Mouse (Mus musculus) hindbrain, embryonic 15.5 days (tissue): ENCODE results near the gene Glp2r. TPM values are rescaled to one million over a fixed set of nuclear protein-coding genes. Genes with fewer than 3 reads are reported as not detected.

ENCODE experiments used
- ATAC-seq: fragments of 200-750 bp; cut with Nextera tagmentation; 2 replicates; pipeline ENCODE4 v1.8.0; 2017; ENCODE audit warnings: low read depth, moderate number of reproducible peaks, moderate TSS enrichment; ENCODE audit not compliant: low FRiP score
- H3K27ac ChIP-seq: fragments of 300-500 bp; sonication (generic); replicated peaks from 2 replicates; pipeline ENCODE4 v1.5.1; 2015; ENCODE audit warnings: mild to moderate bottlenecking, inconsistent platforms
- H3K27me3 ChIP-seq: fragments of 300-500 bp; sonication (generic); 2 replicates; pipeline ENCODE4 v1.6.1; 2015; ENCODE audit warnings: control low read depth, inconsistent platforms
- H3K36me3 ChIP-seq: fragments of 300-500 bp; sonication (generic); 2 replicates; pipeline ENCODE4 v1.6.1; 2015; ENCODE audit warnings: control low read depth, inconsistent platforms
- H3K4me1 ChIP-seq: fragments of 300-500 bp; sonication (generic); replicated peaks from 2 replicates; pipeline ENCODE4 v1.6.1; 2015; ENCODE audit warnings: control low read depth, inconsistent platforms
- H3K4me2 ChIP-seq: fragments of 300-500 bp; sonication (generic); 2 replicates; pipeline ENCODE4 v1.6.1; 2015; ENCODE audit warnings: moderate library complexity, mild to moderate bottlenecking, inconsistent platforms
- H3K4me3 ChIP-seq: fragments of 300-500 bp; sonication (generic); 2 replicates; pipeline ENCODE4 v1.5.1; 2015; ENCODE audit warnings: mild to moderate bottlenecking, inconsistent platforms
- H3K9ac ChIP-seq: fragments of 300-500 bp; sonication (generic); 2 replicates; pipeline ENCODE4 v1.6.1; 2015; ENCODE audit warnings: inconsistent platforms
- H3K9me3 ChIP-seq: fragments of 300-500 bp; sonication (generic); 2 replicates; pipeline ENCODE4 v1.6.1; 2016; ENCODE audit warnings: control low read depth, inconsistent platforms
- WGBS: fragments of 180-500 bp; shearing (Covaris S2); methylation state at CpG from one replicate; pipeline ENCODE4 v1.1.7; 2015; 5-methylcytosine and 5-hydroxymethylcytosine counted together
- polyA plus RNA-seq: library from polyadenylated mRNA; unstranded; fragments of >200 nt; fragmentation: Nextera tagmentation; extraction: Ambion mirVana; gene quantifications from 2 replicates; pipeline ENCODE4 v1.2.1, GENCODE M21; 2015

The Glp2r gene
- polyA plus RNA-seq, 1 experiment from 2014 or later = 0.03 TPM

GRCm38 (mm10) chr11:67772577-67772976 is 1.6 kb upstream of the Glp2r start:
- Histone ChIP-seq H3K27me3 (no peaks in the 10 kb centered on the region), H3K27ac (no peak overlapping the region), H3K4me1 (no peaks in the 10 kb centered on the region), H3K4me2 (no peak overlapping the region), H3K36me3 (no peaks in the 10 kb centered on the region), H3K9me3 (no peaks in the 10 kb centered on the region), H3K4me3 (no peak overlapping the region), H3K9ac (no peak overlapping the region)
- WGBS = 21% methylated on average over 8 of the region's 8 CpGs
- ATAC-seq = 0 out of 2 replicates have a peak, but pooled peaks have one; percentile 45

GRCm38 (mm10) chr11:67771691-67772090 is 738 bp upstream of the Glp2r start:
- 86% methylated on average over 2 of the region's 2 CpGs for WGBS
- no peak for ATAC-seq
- H3K27me3 ChIP-seq = no peaks in the 10 kb centered on the region
- no peak overlapping the region for H3K4me3 ChIP-seq
- H3K36me3 ChIP-seq = no peaks in the 10 kb centered on the region
- no peaks in the 10 kb centered on the region for H3K4me1 ChIP-seq
- H3K9ac ChIP-seq = no peak overlapping the region
- H3K9me3 ChIP-seq = no peaks in the 10 kb centered on the region
- no peak overlapping the region for H3K4me2 ChIP-seq
- H3K27ac ChIP-seq = no peak overlapping the region

DNA sequence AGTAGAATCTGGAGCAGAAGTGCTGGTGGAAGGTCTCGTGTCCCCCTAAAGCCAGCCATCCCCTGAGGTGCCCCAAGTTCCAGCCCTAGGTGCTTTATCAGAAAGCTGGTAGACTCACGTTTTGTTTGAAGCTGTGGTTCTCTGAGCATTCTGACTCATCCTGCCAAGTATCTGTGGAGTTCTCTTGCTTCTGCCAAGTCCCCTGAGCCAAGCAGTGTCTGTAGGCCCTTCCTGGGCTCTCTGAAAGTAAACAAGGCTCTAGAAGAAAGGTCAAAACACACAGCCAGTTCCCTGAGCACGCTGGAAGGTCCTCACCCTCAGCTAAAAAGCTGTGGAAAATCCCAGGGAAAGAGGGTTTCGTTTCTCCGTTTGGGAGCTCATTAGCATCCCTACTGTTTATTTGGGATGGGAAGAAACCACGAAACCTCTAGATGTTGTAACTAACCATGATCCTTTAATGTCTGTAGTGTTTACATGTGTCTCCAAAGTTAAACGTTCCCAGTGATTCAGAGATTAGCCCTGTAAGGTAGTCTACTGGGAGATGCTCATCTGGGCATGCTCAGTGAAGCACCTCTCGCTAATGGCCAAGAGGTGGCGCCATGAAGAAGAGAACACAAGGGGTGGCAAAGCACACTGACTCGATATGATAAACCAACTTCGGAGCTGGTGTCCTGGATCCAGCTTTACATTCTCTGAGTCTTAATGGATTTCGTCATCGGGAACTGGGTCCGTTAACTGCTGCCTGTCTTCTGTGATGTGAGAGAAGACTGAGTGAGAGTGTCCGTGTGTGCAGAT is 13.4 kb downstream of the Glp2r start:
- Histone ChIP-seq H3K27ac (no peak overlapping the region), H3K27me3 (no peaks in the 10 kb centered on the region), H3K9ac (no peak overlapping the region), H3K9me3 (no peaks in the 10 kb centered on the region), H3K4me1 (no peaks in the 10 kb centered on the region), H3K4me3 (no peak overlapping the region), H3K36me3 (no peaks in the 10 kb centered on the region), H3K4me2 (no peak overlapping the region)
- no peak for ATAC-seq
- 74% methylated on average over 15 of the region's 15 CpGs for WGBS

DNA sequence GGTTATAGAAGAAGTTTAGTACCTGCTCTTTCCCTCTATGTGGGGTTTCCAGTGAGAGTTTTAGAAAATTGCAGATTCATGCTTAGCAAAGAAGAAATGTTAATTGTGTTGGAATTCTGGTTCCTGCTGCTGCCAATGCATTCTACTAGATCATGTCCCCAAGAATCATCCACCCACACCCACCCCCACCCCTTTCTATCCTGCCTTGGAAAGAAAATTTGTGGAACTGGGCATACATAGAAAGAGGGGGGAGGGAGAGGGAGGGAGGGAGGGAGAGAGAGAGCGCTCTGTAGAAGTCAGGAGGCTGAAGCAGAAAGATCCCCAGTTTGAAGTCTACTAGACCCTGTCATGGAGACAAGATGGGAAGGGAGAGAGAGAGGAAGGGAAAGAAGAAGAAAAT is 14.7 kb downstream of the Glp2r start:
- ATAC-seq = no peak
- Histone ChIP-seq H3K9me3 (no peaks in the 10 kb centered on the region), H3K4me3 (no peak overlapping the region), H3K9ac (no peak overlapping the region), H3K27me3 (no peaks in the 10 kb centered on the region), H3K27ac (no peak overlapping the region), H3K36me3 (no peaks in the 10 kb centered on the region), H3K4me2 (no peak overlapping the region), H3K4me1 (no peaks in the 10 kb centered on the region)
- 100% methylated on average over 1 of the region's 1 CpGs for WGBS

DNA sequence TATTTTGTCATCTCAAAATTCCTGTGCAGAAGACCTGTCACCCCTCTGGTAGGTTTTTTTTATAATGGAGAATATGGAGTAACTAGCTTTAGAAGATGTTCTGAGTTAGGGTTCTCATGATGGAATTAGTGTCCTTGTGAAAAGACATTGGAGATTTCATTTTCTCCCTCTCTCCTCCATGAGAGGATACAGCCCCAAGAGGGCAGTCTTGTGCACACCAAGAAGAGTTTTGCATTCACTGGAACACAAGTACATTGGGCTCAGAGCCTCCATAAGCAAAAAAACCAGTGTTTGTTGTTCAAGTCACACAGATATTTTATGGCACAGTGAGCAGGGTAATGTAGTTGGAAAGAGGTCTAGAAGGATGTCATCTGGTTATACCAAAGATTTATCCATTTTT is 29.4 kb downstream of the Glp2r start:
- no peaks in the 10 kb centered on the region for H3K36me3 ChIP-seq
- H3K4me1 ChIP-seq = no peaks in the 10 kb centered on the region
- no peak overlapping the region for H3K4me3 ChIP-seq
- H3K4me2 ChIP-seq = no peak overlapping the region
- H3K9me3 ChIP-seq = no peaks in the 10 kb centered on the region
- no peak for ATAC-seq
- no peaks in the 10 kb centered on the region for H3K27me3 ChIP-seq
- H3K9ac ChIP-seq = no peak overlapping the region
- H3K27ac ChIP-seq = no peak overlapping the region

- Histone ChIP-seq H3K36me3 (no peaks in the 10 kb centered on the region), H3K4me1 (no peaks in the 10 kb centered on the region), H3K4me3 (no peak overlapping the region), H3K9me3 (no peaks in the 10 kb centered on the region), H3K4me2 (no peak overlapping the region), H3K27me3 (no peaks in the 10 kb centered on the region), H3K27ac (no peak overlapping the region), H3K9ac (no peak overlapping the region)
- no peak for ATAC-seq
- WGBS = 92% methylated on average over 5 of the region's 5 CpGs
Observed at GRCm38 (mm10) chr11:67738846-67739490, 32.0 kb downstream of the Glp2r start.

- no peaks in the 10 kb centered on the region for H3K9me3 ChIP-seq
- no peaks in the 10 kb centered on the region for H3K27me3 ChIP-seq
- H3K4me3 ChIP-seq = no peak overlapping the region
- H3K4me2 ChIP-seq = no peak overlapping the region
- WGBS = 88% methylated on average over 6 of the region's 6 CpGs
- H3K4me1 ChIP-seq = no peaks in the 10 kb centered on the region
- no peak for ATAC-seq
- no peak overlapping the region for H3K27ac ChIP-seq
- H3K36me3 ChIP-seq = no peaks in the 10 kb centered on the region
- no peak overlapping the region for H3K9ac ChIP-seq
Observed at GRCm38 (mm10) chr11:67738345-67738744, 32.6 kb downstream of the Glp2r start.

DNA sequence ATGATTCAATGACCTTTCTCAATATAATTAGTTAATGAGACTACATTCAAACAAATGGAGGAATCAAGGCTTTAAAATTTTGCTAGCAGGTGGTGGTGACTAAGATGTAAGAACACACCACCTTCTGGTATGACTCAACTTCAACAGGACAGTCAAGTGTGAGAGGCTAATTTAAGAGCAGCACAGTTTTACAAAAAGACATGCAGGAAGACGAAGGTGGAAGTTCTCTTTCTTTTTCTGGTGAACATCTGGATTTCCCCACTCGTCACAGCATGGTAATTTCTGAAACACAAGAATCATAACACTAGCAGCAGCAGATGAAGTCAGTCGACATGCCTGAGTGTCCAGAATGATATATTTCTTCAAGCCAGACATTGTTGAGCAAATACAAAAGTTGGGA is 36.4 kb downstream of the Glp2r start:
- H3K27me3 ChIP-seq = no peaks in the 10 kb centered on the region
- no peak overlapping the region for H3K4me2 ChIP-seq
- no peaks in the 10 kb centered on the region for H3K4me1 ChIP-seq
- H3K36me3 ChIP-seq = no peaks in the 10 kb centered on the region
- no peak overlapping the region for H3K4me3 ChIP-seq
- H3K9me3 ChIP-seq = no peaks in the 10 kb centered on the region
- no peak for ATAC-seq
- no peak overlapping the region for H3K27ac ChIP-seq
- WGBS = 77% methylated on average over 3 of the region's 3 CpGs
- H3K9ac ChIP-seq = no peak overlapping the region

- no peak overlapping the region for H3K4me3 ChIP-seq
- H3K36me3 ChIP-seq = no peaks in the 10 kb centered on the region
- H3K9ac ChIP-seq = no peak overlapping the region
- H3K27me3 ChIP-seq = no peaks in the 10 kb centered on the region
- H3K4me2 ChIP-seq = no peak overlapping the region
- WGBS = 94% methylated on average over 1 of the region's 1 CpGs
- ATAC-seq = no peak
- no peaks in the 10 kb centered on the region for H3K9me3 ChIP-seq
- no peak overlapping the region for H3K27ac ChIP-seq
- no peaks in the 10 kb centered on the region for H3K4me1 ChIP-seq
Observed at GRCm38 (mm10) chr11:67733726-67734125, 37.2 kb downstream of the Glp2r start.

DNA sequence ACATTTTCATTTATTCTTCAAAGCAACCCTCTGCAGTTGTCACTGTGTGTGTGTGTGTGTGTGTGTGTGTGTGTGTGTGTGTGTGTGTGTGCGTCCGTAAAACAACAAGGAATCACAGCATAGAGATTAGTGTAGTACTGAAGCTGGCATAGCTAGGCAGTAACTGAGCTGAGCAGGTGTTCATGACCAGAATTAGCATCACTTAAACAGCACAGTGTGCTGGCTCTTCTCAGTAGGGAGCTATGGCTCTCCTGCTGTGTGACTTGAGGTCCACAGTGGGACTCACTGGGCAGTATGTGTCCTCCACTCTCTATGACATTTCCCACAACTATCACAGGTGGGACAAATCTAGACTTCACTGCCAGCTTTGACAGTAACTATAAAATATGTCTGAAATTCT is 39.9 kb downstream of the Glp2r start:
- no peaks in the 10 kb centered on the region for H3K36me3 ChIP-seq
- no peak for ATAC-seq
- H3K4me1 ChIP-seq = no peaks in the 10 kb centered on the region
- no peak overlapping the region for H3K4me3 ChIP-seq
- no peak overlapping the region for H3K9ac ChIP-seq
- no peak overlapping the region for H3K4me2 ChIP-seq
- H3K27ac ChIP-seq = no peak overlapping the region
- H3K27me3 ChIP-seq = no peaks in the 10 kb centered on the region
- H3K9me3 ChIP-seq = no peaks in the 10 kb centered on the region
- WGBS = 92% methylated on average over 2 of the region's 2 CpGs

DNA sequence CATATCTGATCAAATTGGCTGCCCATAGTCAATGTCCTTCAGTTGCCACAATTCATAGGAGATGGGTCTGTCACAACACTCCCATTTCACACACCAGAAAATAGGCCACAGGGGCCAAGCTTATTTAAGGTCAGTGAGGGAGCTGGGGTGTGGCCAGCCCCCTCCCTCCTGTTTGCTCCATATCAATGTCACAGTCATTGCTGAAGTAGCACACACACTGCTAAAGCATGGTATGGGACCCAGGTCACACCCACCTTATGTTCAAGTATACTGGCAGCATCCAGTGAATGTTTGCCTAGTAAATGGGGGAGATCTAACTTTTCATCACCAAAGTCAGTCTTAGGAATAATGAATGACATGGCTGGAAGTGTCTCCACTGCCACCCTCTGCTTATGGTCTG is 42.2 kb downstream of the Glp2r start:
- H3K4me1 ChIP-seq = no peaks in the 10 kb centered on the region
- no peak for ATAC-seq
- no peaks in the 10 kb centered on the region for H3K27me3 ChIP-seq
- H3K4me2 ChIP-seq = no peak overlapping the region
- no peak overlapping the region for H3K4me3 ChIP-seq
- no peaks in the 10 kb centered on the region for H3K9me3 ChIP-seq
- no peaks in the 10 kb centered on the region for H3K36me3 ChIP-seq
- H3K9ac ChIP-seq = no peak overlapping the region
- H3K27ac ChIP-seq = no peak overlapping the region

DNA sequence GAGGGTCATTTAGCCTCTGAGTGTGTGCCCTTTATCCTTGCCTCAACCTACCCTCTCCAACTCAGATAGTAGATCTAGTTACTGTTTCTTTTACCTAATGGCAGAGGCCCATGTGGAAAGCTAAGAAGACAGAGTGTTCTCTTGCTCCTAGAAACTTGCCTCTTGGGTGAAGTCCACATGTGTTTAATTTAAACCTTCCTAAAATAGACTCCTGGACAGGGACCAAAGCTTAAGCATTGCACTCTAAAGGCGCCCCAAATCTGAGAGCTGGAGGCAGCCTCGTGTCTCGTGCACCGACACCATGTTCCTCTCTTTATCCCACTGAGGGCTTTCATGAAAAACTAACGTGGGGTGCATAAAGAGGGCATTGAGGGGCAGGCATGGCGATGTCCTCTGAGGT is 43.9 kb downstream of the Glp2r start:
- no peak for ATAC-seq
- H3K4me2 ChIP-seq = no peak overlapping the region
- no peaks in the 10 kb centered on the region for H3K27me3 ChIP-seq
- H3K4me1 ChIP-seq = no peaks in the 10 kb centered on the region
- no peak overlapping the region for H3K4me3 ChIP-seq
- H3K27ac ChIP-seq = no peak overlapping the region
- 83% methylated on average over 6 of the region's 6 CpGs for WGBS
- no peak overlapping the region for H3K9ac ChIP-seq
- no peaks in the 10 kb centered on the region for H3K9me3 ChIP-seq
- no peaks in the 10 kb centered on the region for H3K36me3 ChIP-seq
